Mouse (Mus musculus) adrenal gland, postnatal 4 days (tissue): Measurements from ENCODE around the gene Strada. TPM values are rescaled to one million over a fixed set of nuclear protein-coding genes. Genes with fewer than 3 reads are reported as not detected.

ENCODE experiments used
- DNase-seq, 2 experiments: peaks; one replicate each; pipeline ENCODE4 v3.0.0; 2021 to 2022; ENCODE audit warnings: low spot score in 2 of 2, mixed read lengths in 2 of 2
- total RNA-seq, 2 experiments: library from RNA; stranded (reverse); gene quantifications; 2 replicates each; pipeline ENCODE4 v1.2.3; 2021

Strada gene
- total RNA-seq, 2 experiments from 2014 or later: 19.3 to 20.1 TPM

- no peak for DNase-seq
These were observed 10.3 kb downstream of the Strada start for GRCm38 (mm10) chr11:106191716-106192115.

GRCm38 (mm10) chr11:106187326-106187725 is 14.6 kb downstream of the Strada start:
- no peak for DNase-seq

GRCm38 (mm10) chr11:106180449-106180801 is 21.5 kb downstream of the Strada start:
- no peak for DNase-seq

GRCm38 (mm10) chr11:106179711-106180448 is 22.1 kb downstream of the Strada start:
- no peak for DNase-seq

DNA sequence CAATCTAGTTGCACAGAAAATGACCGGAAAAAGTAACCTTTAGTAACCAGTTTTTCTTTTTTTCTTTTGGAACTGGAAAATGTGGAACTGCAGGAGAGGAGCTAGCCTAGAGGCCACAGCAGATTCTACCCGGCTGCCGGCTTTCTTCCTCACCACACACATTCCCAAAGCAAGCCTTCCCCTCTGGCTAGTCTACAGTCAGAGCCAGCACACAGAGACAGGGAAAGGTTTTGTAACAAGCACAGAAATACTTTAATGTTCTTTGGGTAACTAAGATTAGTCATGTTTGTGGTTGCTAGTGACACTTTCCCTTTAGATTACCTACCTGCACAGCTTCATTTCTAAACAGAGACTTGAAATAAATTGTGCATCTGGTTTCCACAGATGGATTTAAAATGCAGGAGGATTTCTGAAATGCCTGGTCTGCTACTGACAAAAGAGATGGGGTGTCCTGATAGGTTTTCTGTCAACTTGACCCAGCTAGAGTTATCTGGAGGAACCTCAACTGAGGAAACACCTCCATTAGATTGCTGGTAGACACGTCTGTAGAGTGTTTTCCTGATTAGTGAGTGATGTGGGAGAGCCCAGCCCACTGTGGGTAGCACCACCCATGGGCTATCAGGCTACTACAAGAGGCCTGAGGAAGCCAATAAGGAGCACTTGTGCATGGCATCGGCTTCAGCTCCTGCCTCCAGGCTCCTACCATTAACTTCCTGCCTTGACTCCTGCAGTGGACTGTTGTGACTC is 23.8 kb downstream of the Strada start:
- no peak for DNase-seq

DNA sequence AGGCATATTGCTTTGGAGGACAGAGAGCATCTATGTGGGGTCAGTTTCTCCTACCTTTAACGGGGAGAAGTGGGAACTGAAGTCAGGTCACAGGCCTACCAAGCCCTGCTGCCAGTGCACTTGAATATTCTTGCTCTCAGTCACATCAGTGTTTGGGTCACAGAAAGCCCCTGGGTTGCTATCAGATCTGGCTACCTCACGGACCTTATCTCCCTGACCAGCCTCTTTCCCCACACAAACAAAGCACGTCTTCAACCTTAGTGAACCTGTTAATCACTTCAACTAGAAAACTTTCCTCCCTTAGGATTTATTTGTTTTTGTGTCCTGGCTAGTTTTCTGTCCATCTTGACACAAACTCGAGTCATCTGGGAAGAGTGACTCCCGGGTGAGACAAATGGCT is 25.6 kb downstream of the Strada start:
- DNase-seq: no peak

GRCm38 (mm10) chr11:106175081-106175480 is 26.9 kb downstream of the Strada start:
- no peak for DNase-seq

GRCm38 (mm10) chr11:106174372-106174771 is 27.6 kb downstream of the Strada start:
- no peak for DNase-seq

- no peak for DNase-seq
These were observed 28.7 kb downstream of the Strada start for GRCm38 (mm10) chr11:106173228-106173627.

DNA sequence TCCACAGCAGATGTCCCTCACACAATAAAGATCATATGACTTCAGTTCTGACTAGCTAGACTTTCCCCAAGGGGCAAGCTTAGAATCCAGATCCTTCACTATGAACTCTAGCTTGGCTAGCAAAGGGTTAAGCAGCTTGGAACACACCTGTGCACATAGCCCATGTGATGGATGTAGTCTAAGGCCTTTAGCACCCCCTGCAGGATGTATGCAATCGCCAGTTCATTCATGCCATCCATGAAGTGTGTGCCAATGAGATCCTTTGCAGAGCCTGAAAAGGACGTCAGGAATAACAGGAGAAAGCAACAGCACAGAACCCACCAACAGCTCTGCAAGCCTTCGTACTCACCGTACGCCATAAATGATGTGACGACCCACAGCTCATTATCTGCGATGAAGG is 31.2 kb downstream of the Strada start:
- no peak for DNase-seq

GRCm38 (mm10) chr11:106167435-106167834 is 34.5 kb downstream of the Strada start:
- DNase-seq: no peak

DNA sequence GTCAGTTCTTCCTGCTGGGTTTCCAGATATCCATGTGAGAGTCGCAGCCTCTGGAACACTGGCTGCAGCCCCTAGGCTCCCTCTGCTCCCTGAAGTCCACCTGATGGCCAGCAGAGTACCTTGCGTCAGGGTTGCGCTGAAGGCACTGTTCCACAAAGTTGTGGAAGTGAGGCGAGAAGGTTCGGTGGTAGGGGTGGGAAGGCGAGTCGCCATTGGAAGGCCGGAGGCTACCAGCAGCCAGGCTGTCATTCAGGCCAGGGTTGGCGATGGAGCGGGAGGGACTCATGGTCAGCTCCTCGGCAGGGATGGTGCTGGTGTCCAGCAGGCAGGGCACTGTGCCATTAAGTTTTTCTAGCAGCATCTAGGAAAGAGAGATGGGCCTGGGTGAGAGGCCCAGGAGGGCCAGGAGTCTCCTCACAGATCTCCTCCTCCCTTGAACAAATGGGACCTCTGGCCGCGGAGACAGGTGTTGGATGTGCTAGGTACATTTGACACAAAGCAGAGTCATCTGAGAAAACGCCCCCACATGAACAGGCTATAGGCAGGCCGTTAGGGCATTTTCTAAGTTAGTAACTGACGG is 37.3 kb downstream of the Strada start:
- DNase-seq: no peak

DNA sequence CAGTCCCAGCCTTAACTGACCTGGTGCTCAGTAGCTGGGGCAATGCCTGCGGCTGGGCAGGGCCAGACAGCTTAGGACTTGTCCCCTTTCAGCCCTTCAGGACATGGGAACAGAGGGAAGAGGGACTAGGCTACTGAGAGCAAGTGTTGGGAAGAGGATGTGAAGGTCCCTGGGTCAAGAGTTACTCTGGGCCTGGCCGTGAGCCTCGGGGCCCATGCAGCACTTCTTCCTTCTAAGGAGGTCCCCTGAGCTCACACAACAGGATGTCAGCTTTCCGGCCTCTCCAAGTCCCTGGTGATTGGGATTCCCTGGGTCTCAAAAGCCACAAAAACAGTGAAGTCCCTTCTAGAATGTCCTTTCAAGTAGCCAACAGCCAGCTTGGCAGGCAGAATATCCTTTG is 38.4 kb downstream of the Strada start:
- DNase-seq: no peak

GRCm38 (mm10) chr11:106162237-106162636 is 39.7 kb downstream of the Strada start:
- no peak for DNase-seq

GRCm38 (mm10) chr11:106160841-106161721 is 40.9 kb downstream of the Strada start, which contains the start of the genes Gm10840 and Limd2:
Gene Gm10840 (plus strand): TSS chr11:106160850.
Gene Limd2 (minus strand): TSS chr11:106160860.
- DNase-seq: no peak

- peak; percentile 58 to 62 for DNase-seq
These were observed 41.8 kb downstream of the Strada start for GRCm38 (mm10) chr11:106159921-106160840.

GRCm38 (mm10) chr11:106159216-106159920 is 42.6 kb downstream of the Strada start:
- DNase-seq: peak in 1 of 2 experiments; percentile 25

- DNase-seq: no peak
These were observed 43.1 kb downstream of the Strada start for GRCm38 (mm10) chr11:106158930-106159215.

- no peak for DNase-seq
These were observed 43.7 kb downstream of the Strada start for GRCm38 (mm10) chr11:106158081-106158929.
